Mouse (Mus musculus): ENCODE measurements around the gene AU021092. TPM values are rescaled to one million over a fixed set of nuclear protein-coding genes. Genes with fewer than 3 reads are reported as not detected.
"Not testable (repeated sequence)": the region's sequence is repeated elsewhere in the genome, so short reads cannot be mapped to it uniquely, and the experiment has no call there.

The AU021092 gene
- not detected in 2 replicates for total RNA-seq (2017)

DNA sequence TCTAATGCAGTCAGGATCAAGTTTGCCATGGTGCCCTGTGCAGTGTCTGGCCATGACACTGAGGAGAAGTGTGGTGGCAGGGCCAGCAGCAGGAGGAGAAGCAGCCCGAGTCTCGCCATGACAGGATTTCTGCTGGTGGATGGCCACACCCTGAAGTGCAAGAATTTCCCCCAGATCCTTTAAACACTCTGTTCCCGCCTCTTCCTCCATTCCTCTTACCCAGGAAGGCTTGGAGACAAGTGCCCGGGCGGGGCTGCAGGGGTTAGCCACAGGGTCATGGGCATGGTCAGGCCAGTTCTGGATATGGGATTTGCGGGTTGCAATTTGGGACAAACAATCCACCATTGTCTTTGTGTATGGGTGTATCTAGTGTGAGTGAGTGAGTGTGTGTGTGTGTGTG lies at the start of gene AU021092:
AU021092 (minus strand) TSS at position 160 of the 400 bp plus-strand sequence.
- no peak for ATAC-seq (replicated peaks in 1 of 2; ENCODE audit: insufficient read depth in 1 of 2, low FRiP score in 2 of 2, low TSS enrichment in 1 of 2, low read depth in 1 of 2, poor library complexity in 2 of 2, severe bottlenecking in 2 of 2)

DNA sequence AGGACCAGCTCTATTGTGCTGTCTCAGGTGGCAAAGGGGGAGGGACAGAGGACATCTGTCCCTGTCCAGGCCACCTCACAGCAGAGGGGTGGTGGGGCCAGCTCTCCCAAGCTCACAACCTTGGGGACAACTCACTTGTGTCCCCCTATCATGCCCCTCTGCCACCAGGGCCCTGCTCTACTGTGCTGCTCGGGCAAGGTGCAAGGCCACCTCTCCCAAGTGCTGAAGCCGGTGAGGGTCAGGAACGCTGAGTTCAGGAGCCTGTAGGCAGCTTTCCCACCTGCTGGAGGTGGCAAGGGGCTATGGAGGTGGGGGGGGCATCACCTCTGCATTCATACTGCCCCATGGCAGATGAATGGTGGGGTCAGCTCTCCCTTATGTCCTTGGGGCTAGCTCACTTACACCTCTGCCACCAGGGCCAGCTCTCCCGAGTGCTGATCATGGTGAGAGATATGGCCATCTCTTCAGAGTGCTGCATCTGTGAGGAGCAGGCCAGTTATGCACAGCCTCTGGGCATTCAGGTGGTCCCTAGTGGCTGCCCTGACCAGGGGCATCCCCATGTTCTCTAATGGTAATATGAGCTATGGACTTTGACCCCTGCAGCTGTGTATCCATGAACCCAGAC lies 49.4 kb upstream of the AU021092 start:
- no peak for ATAC-seq (replicated peaks in 1 of 2; ENCODE audit: insufficient read depth in 1 of 2, low FRiP score in 2 of 2, low TSS enrichment in 1 of 2, low read depth in 1 of 2, poor library complexity in 2 of 2, severe bottlenecking in 2 of 2)

DNA sequence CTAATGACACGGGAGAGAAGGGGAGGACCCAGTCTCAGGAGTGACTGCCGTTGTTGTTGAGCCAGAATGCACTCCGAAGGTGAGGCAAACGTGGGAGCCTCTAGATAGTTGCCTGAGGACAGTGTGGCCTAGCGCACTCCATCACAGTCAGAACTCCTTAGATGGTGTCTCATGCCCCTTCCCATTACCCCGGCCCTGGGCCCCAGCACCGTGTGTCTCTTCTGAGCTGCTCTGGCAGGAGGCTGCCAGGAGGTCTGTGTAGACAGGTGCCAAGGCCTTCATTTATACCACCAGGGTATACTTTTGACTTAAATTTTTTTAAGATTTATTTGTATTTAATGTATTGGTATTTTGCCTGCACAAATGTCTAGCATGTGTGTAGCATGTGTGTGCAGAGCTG lies 41.8 kb upstream of the AU021092 start:
- ATAC-seq (replicated peaks in 1 of 2; ENCODE audit: insufficient read depth in 1 of 2, low FRiP score in 2 of 2, low TSS enrichment in 1 of 2, low read depth in 1 of 2, poor library complexity in 2 of 2, severe bottlenecking in 2 of 2), result no peak

DNA sequence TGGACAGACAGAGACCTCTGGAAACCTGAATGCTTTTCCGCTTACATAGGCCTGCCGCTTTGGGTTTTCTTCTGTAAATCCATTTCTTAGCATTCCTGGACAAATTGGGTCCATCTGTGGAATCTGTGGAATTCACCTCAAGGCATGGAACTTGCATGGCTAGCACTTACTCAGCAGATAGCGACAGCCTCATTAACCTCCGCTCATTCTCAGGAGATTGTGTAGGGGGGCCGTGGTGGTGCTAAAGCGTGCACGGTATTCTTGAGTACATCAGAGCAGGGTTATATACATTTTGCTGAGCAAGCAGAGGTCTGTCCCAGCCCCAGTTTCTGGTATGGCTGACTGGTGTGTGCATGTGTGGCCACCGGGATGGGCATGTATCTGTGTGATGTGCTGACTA lies 41.1 kb upstream of the AU021092 start:
- no peak for ATAC-seq (replicated peaks in 1 of 2; ENCODE audit: insufficient read depth in 1 of 2, low FRiP score in 2 of 2, low TSS enrichment in 1 of 2, low read depth in 1 of 2, poor library complexity in 2 of 2, severe bottlenecking in 2 of 2)

DNA sequence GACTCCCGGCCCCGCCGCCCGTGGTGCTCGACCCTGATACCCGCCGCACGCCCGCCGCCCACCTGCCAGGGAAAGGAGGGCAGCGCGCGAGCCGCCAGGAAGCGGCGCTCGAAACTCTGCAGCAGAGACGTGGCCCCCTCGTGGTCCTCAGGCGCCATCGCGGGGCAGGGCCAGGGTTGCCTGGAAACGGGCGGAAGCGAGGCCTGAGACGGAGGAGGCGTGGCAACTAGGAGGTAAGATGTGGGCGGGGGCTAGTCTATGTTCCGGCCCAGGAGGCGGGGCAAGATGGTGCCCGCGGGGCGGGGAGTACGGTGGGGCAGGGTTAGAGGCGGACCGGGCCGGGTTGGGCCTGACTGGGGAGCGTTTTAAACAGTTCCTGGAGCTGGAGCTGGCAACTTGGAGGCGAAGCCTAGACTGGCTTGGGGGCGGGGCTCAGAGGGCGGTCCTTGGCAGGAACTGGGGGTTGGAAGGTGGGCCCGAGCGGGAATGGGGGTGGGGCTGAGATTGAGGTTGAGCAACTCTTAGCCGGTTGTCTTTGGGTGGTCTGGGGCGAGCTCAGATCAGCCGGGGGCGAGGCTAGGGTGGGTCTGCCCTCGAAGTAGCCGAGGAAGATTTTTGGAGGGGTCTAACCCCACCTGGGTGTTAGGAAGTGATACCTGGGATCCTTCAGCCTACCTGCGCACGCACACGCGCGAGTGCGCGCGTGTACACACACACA lies 33.8 kb upstream of the AU021092 start, which contains the start of gene Eef2kmt:
Eef2kmt (minus strand) TSS at position 205 of the 718 bp plus-strand sequence.
- peak; percentile 92 to 94 for ATAC-seq (replicated peaks in 1 of 2; ENCODE audit: insufficient read depth in 1 of 2, low FRiP score in 2 of 2, low TSS enrichment in 1 of 2, low read depth in 1 of 2, poor library complexity in 2 of 2, severe bottlenecking in 2 of 2)

DNA sequence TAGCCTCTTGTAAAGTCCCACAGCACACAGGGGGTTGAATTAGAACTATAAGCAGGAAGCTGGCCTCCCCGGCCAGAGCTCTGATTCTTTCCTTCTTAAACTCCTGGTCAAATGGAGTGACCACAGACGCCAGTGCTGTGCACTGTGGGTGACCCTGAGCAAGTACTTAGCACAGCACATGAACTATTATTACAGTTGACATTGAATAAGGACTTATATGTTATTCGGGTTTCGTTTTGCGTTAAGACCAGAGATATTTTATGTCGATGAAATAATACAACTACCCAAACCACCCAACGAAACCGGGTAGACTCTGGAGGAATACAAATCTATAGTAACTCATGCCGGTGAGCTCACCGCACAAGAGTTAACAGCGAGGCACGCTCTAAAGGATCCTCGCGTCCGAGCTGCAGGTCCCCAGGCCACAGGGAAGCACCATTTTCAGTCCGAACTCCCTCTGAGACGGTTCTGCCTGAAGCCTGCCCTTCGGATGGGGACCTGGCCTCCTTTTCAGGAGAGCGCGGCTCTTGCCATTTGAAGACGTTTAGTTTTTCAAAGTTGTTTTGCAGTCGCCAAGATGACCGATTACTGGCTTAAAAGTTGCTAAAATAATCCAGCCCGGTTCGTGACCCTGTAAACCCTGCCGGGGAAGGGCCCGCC lies 33.1 kb upstream of the AU021092 start:
- no peak for ATAC-seq (replicated peaks in 1 of 2; ENCODE audit: insufficient read depth in 1 of 2, low FRiP score in 2 of 2, low TSS enrichment in 1 of 2, low read depth in 1 of 2, poor library complexity in 2 of 2, severe bottlenecking in 2 of 2)

DNA sequence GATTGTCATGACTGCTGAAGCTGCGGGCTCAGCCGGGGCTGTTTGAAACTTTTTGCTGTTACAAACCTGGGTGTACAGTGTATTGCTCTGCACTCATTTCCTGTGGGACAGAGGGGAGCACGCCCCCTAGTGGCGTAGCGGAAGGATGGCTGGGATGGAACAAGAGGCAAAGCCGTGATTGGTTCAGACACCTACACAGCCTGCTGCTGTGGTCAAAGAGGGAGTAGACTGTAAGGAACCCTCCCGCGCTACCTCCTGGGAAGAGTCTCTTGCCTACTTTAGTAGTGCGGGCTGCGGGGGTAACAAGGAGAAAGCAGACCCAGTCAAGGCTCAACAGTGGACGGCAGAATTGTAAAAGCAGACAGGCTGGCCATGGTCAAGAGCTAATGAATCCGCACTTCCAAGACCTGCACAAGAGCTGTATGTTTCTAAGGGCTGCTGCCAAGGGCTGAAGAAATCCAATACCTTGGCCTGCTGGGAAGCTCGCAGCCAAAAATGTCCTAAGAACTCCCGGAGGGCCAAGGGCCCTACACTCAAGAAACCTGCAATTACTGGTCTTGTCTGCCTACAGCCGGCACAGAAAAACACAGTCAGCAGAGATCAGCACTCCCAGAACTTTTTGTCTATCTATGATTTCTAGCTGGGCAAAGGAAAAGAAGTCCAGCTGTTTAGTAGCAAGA lies 32.4 kb upstream of the AU021092 start:
- ATAC-seq (replicated peaks in 1 of 2; ENCODE audit: insufficient read depth in 1 of 2, low FRiP score in 2 of 2, low TSS enrichment in 1 of 2, low read depth in 1 of 2, poor library complexity in 2 of 2, severe bottlenecking in 2 of 2), result peak; percentile 75 to 76

DNA sequence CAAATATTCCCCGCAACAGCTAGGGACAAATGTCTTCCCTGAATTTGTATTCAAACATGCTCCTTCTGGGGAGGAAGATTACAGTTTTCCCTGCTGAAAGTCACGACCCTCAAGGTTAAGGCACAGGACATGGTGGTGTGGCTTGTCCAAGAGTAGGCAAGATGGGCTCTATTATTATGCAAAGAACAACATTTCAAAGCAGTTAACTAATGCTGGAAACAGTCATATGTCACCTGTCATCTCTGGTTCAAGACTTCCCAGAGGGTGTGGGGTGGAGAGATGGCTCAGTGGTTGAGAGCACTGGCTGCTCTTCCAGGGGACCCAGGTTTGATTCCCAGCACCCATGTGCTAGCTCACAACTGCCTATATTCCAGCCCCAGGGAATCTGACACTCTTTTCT lies 30.2 kb upstream of the AU021092 start:
- ATAC-seq (replicated peaks in 1 of 2; ENCODE audit: insufficient read depth in 1 of 2, low FRiP score in 2 of 2, low TSS enrichment in 1 of 2, low read depth in 1 of 2, poor library complexity in 2 of 2, severe bottlenecking in 2 of 2), result no peak

DNA sequence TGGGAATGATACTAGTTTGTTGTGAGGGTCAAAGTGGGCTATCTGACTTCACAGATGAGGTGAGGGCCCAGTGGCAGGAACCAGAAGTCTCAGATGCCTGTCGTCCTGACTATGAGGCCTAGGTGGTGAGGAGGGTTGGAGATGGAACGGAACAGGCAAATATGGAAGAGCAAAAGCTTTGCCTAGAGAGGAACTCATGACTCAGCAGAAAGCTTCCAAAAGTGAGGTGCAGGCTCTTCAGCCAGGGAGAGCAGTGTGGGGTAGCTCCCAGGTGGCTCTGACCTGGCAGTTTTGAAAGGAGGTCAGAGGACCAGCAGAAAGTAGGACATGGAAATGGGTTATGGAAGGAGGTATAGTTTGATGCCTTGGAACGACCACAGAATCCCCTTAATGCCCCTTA lies 28.8 kb upstream of the AU021092 start:
- ATAC-seq (replicated peaks in 1 of 2; ENCODE audit: insufficient read depth in 1 of 2, low FRiP score in 2 of 2, low TSS enrichment in 1 of 2, low read depth in 1 of 2, poor library complexity in 2 of 2, severe bottlenecking in 2 of 2), result no peak

DNA sequence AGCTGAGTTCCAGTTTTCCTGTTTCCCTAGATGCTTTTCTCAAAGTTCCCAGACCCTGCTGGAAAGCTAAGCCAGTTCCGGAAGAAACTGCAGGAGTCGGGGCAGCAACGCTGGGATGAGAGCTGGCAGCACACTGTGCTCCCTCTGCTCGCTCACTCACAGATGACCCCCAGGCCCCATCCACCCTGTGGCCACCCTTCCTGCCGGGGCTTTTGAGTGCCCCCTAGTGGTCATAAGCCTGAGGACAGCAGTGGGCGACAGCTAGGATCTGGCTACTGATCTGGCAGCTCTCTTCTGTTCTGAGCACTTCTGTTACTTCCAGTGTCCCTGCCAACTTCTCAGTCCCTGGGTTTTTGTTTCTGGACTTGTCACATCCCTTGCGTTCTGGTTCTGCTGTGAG lies 22.3 kb upstream of the AU021092 start:
- peak; percentile 80 for ATAC-seq (replicated peaks in 1 of 2; ENCODE audit: insufficient read depth in 1 of 2, low FRiP score in 2 of 2, low TSS enrichment in 1 of 2, low read depth in 1 of 2, poor library complexity in 2 of 2, severe bottlenecking in 2 of 2)

DNA sequence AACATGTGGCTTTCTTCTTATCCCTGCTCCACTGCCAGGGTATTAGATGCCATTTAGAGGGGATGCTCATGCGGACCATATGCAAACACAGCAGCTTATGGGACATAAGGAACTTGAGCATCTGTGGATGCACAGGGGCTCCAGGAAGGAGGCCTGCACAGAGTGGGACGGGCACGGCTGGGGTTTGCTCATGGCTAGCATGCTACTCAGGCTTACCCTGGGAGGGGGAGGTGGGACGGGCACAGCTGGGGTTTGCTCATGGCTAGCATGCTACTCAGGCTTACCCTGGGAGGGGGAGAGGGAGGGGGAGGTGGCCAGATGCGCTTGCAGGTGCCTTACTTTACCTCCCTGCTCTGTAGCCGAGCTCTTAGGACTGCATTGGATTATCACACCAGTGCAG lies 20.8 kb upstream of the AU021092 start:
- ATAC-seq (replicated peaks in 1 of 2; ENCODE audit: insufficient read depth in 1 of 2, low FRiP score in 2 of 2, low TSS enrichment in 1 of 2, low read depth in 1 of 2, poor library complexity in 2 of 2, severe bottlenecking in 2 of 2), result no peak

DNA sequence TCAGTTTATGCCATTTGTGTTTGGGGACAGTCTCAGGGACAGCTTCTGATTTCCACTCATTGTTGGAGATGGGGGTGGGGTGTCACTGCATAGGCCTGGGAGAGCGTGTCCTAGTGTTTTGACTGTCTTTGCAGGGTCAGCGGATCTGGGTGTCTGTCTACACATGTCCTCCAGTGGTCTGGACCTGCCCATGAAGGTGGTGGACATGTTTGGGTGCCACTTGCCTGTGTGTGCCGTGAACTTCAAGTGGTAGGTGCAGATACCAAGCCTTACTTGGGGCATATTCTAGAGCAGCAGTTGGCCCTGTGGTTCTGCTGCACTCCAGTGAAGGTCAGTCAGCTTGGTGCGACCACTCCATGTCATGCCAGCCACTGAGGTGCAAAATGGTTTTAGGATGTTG lies 20.3 kb upstream of the AU021092 start:
- no peak for ATAC-seq (replicated peaks in 1 of 2; ENCODE audit: insufficient read depth in 1 of 2, low FRiP score in 2 of 2, low TSS enrichment in 1 of 2, low read depth in 1 of 2, poor library complexity in 2 of 2, severe bottlenecking in 2 of 2)

DNA sequence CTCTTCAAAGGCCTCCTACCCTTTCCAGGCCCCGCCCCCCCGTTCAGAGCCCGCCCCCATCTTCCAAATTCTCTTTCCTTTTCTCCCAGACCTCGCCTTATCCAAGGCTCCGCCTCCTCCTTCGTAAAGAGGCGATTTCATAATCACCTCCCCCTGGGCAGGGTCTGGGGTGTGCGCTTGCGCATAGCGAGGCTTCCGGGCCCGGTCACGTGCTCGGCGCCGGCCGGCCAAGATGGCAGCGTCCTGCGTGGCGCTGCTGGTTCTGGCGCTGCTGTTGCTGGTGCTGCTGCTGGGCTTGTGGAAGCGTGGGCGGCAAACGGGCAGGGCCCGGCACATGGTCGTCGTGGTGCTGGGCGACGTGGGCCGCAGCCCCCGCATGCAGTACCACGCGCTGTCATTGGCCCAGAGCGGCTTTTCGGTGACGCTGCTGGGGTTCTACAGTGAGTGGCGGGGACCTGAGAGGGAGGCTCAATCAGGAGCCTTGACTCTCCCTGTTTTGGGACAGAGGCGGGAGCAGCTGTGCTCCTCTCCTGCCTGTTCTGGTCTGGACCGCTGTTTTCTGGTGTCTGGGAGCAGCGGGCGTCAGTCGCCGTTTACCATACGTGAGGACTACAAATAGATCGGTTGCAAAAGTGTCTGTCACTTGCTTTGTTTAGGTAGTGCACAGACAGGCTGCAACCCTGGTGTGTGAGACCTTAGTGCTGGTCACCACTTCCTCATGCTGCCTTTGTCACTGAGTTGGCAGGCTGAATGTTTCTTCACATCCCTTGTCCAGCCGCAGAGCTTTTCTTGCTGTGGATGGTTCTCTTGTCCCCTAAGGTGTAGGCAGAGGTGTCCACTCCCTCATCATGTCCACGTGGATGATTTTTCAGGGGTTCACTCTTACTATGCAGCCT lies 11.6 kb upstream of the AU021092 start, which contains the start of gene Alg1:
Alg1 (plus strand) TSS at position 204 of the 896 bp plus-strand sequence.
- ATAC-seq (replicated peaks in 1 of 2; ENCODE audit: insufficient read depth in 1 of 2, low FRiP score in 2 of 2, low TSS enrichment in 1 of 2, low read depth in 1 of 2, poor library complexity in 2 of 2, severe bottlenecking in 2 of 2), result peak; percentile 89 to 93

DNA sequence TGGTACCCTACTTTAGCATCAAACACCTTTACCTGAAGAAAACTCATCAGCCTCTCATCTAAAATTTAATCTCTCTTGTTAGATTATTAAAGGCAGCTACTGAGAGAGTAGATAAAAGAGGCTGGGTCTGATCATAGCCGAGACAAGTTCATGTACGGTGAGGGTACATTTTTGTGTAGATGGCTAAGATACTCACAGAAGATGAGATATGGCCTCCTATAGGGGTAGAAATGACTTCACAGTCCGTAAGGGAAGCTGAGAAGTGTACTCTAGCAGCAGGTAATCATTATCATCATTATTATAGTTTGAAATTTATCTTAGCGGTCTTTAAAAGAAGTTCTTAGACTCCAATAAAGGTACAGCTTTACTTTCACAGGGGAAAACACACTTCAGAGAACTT lies 10.9 kb upstream of the AU021092 start:
- no peak for ATAC-seq (replicated peaks in 1 of 2; ENCODE audit: insufficient read depth in 1 of 2, low FRiP score in 2 of 2, low TSS enrichment in 1 of 2, low read depth in 1 of 2, poor library complexity in 2 of 2, severe bottlenecking in 2 of 2)

DNA sequence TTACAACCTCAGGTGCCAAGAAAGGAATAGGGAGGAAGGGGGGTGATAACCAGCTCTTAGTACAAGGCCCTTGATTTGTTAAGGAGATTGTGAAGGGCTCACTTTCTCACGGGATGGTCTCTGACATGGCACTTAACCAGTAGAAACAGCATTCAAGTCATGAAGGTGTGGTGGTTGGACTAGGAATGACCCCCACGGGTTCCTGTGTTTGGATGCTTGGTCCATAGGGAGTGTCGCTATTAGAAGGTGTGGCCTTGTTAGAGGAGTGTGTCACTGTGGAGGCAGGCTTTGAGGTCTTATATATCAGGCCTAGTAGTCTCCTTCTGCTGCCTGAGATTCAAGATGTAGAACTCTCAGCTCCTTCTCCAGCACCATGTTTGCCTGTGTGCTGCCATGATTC lies 6.0 kb upstream of the AU021092 start:
- not testable (repeated sequence) for ATAC-seq (replicated peaks in 1 of 2; ENCODE audit: insufficient read depth in 1 of 2, low FRiP score in 2 of 2, low TSS enrichment in 1 of 2, low read depth in 1 of 2, poor library complexity in 2 of 2, severe bottlenecking in 2 of 2)

DNA sequence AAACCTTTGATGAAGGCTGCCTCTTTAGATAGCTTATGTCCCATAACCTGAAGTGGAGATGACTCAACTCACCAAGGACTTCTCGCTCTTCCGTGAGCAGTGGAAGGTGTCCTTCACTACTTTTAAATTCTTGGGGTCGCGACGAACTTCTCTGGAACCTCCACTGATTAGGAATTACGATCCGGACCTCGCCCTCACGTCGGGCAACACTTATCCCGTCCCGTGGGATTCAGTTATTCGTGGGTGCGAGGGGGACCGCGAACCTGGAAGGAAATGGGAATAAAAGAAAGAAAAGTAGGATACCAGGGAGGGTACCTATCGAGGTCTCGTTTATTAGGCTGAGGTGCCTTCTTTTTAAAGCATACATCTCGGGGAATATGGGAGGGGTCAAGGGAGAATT lies 5.4 kb upstream of the AU021092 start:
- not testable (repeated sequence) for ATAC-seq (replicated peaks in 1 of 2; ENCODE audit: insufficient read depth in 1 of 2, low FRiP score in 2 of 2, low TSS enrichment in 1 of 2, low read depth in 1 of 2, poor library complexity in 2 of 2, severe bottlenecking in 2 of 2)

DNA sequence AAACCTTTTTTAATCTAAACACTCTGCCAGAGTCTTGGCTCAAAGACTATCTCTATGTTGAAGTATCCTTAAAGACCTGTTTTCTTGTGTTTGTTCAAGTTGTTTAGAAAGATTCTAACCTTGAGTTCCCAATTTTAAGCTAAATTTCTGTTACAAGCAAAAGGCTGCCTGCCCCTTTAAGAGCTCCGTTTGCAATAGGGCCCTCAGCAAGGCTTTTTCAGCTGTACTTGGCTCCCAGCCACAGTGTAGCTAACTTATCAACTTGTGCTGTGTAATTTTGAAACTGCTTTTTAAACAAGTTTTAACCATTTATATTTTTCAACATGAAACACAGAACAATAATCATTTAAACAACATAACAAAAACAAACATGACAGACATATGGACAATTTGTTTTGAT lies 4.4 kb upstream of the AU021092 start:
- ATAC-seq (replicated peaks in 1 of 2; ENCODE audit: insufficient read depth in 1 of 2, low FRiP score in 2 of 2, low TSS enrichment in 1 of 2, low read depth in 1 of 2, poor library complexity in 2 of 2, severe bottlenecking in 2 of 2), result not testable (repeated sequence)

Data from hematopoietic stem cell, adult 5-6 weeks (primary cell).